Mouse (Mus musculus) heart, adult 2 months (tissue): Measurements from ENCODE around the gene Mcoln3. TPM values are rescaled to one million over a fixed set of nuclear protein-coding genes. Genes with fewer than 3 reads are reported as not detected.
A peak's percentile ranks its signal among the peaks of the same experiment; 100 is the strongest.

ENCODE experiments used
- DNase-seq, 2 experiments: peaks; one replicate each; pipeline ENCODE4 v3.0.0; 2021
- H3K27ac ChIP-seq: fragments of 200-600 bp; 2 replicates; pipeline ENCODE4 v1.8.1; 2022
- H3K27me3 ChIP-seq: fragments of 200-500 bp; 2 replicates; pipeline ENCODE4 v1.6.1; 2012; ENCODE audit warnings: mild to moderate bottlenecking, low read length, inconsistent platforms, mixed read lengths; ENCODE audit not compliant: control insufficient read depth, insufficient read depth
- H3K36me3 ChIP-seq: fragments of 200-500 bp; 2 replicates; pipeline ENCODE4 v1.6.1; 2012; ENCODE audit warnings: low read length, inconsistent platforms; ENCODE audit not compliant: control insufficient read depth, insufficient read depth
- H3K4me1 ChIP-seq: fragments of 200-500 bp; 2 replicates; pipeline ENCODE4 v1.6.1; 2011; ENCODE audit warnings: low read length; ENCODE audit not compliant: control insufficient read depth, insufficient read depth
- H3K4me3 ChIP-seq: fragments of 200-600 bp; 2 replicates; pipeline ENCODE4 v1.8.1; 2022
- H3K79me2 ChIP-seq: fragments of 200-500 bp; replicated peaks from 2 replicates; pipeline ENCODE4 v1.6.1; 2012; ENCODE audit warnings: mild to moderate bottlenecking, inconsistent platforms, low read length, moderate library complexity, mixed read lengths; ENCODE audit not compliant: control insufficient read depth, insufficient read depth
- H3K9ac ChIP-seq: fragments of 200-500 bp; 2 replicates; pipeline ENCODE4 v1.6.1; 2012; ENCODE audit warnings: low read depth, mild to moderate bottlenecking, control low read depth, inconsistent platforms, low read length, mixed read lengths
- CTCF ChIP-seq: fragments of 200-600 bp; IDR thresholded peaks from 2 replicates; pipeline ENCODE4 v1.8.1; 2022; ENCODE audit warnings: antibody characterized with exemption, mild to moderate bottlenecking, moderate library complexity
- EP300 ChIP-seq: fragments of 200-500 bp; IDR thresholded peaks from 2 replicates; pipeline ENCODE4 v1.6.1; 2011; ENCODE audit warnings: low read depth, low read length, control low read depth; ENCODE audit not compliant: insufficient read depth
- POLR2A ChIP-seq: fragments of 200-500 bp; IDR thresholded peaks from 2 replicates; pipeline ENCODE4 v1.6.1; 2011; ENCODE audit warnings: mild to moderate bottlenecking, low read depth, low read length, control low read depth; ENCODE audit not compliant: insufficient read depth
- WGBS: fragments of 180-500 bp; shearing (Covaris S2); methylation state at CpG from one replicate; pipeline ENCODE4 v1.1.7; 2018; 5-methylcytosine and 5-hydroxymethylcytosine counted together
- intact Hi-C: fragments of 180-260 bp; cut with DNase I; formaldehyde crosslinking; loops from one replicate; pipeline ENCODE4 v1.15.1; 2025
- polyA plus RNA-seq: library from polyadenylated mRNA; depleted of rRNA; stranded (reverse); fragments of >200 nt; gene quantifications from 2 replicates; pipeline ENCODE4 v1.2.3, GENCODE M21; 2012
- total RNA-seq, 2 experiments: library from RNA; stranded (reverse); gene quantifications; 2 replicates each; pipeline ENCODE4 v1.2.3; 2021

Mcoln3 gene
- total and polyA plus RNA-seq, 3 experiments, result not detected

- H3K27ac ChIP-seq, result no peak overlapping the region
- H3K36me3 ChIP-seq, result no peaks in the 10 kb centered on the region
- TF ChIP-seq CTCF (no peak), EP300 (no peak), POLR2A (no peak)
- intact Hi-C loops, result loop anchor here (5.0 kb wide), 1 partner anchor 68 kb away; no protein-coding TSS in a partner anchor
- H3K4me1 ChIP-seq, result peaks cover 5% of the 10 kb centered on the region
- H3K4me3 ChIP-seq, result no peak overlapping the region
- no peak overlapping the region for H3K9ac ChIP-seq
- H3K79me2 ChIP-seq, result no peaks in the 10 kb centered on the region
- 69% methylated on average over 2 of the region's 2 CpGs for WGBS
- H3K27me3 ChIP-seq, result no peaks in the 10 kb centered on the region
- no peak for DNase-seq
Measured at GRCm38 (mm10) chr3:146108945-146109344, 8.3 kb upstream of the Mcoln3 start.

DNA sequence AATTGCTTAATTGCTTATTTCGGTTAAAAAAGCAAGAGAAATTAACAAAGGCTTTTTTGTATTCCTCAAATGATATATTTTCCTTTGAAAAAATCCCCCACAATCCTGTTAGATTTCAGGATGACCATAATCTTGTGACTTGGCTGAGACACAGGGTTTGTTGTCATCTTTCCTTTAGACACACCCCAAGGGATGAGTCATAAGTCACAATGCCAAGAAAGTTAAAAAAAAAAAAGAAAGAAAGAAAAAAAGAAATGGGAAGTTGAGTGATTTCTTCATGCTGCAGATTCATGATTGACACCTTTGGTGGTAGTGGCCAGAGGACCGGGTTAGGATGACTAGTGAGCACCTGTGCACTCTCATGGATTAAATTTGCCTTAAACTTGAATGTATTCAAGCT, 6.9 kb upstream of the Mcoln3 start:
- Histone ChIP-seq H3K4me3 (no peak overlapping the region), H3K79me2 (no peaks in the 10 kb centered on the region), H3K4me1 (peaks cover 5% of the 10 kb centered on the region), H3K27me3 (no peaks in the 10 kb centered on the region), H3K27ac (no peak overlapping the region; the same call in 1 of the 2 replicates), H3K9ac (no peak overlapping the region), H3K36me3 (no peaks in the 10 kb centered on the region)
- no peak for DNase-seq
- intact Hi-C loops, result no loop called here
- 52% methylated on average over 2 of the region's 2 CpGs for WGBS
- TF ChIP-seq EP300 (no peak), POLR2A (no peak)

- DNase-seq, result peak in 1 of 2 experiments; percentile 15
- Histone ChIP-seq H3K4me3 (no peak overlapping the region), H3K9ac (no peak overlapping the region), H3K4me1 (peaks cover 5% of the 10 kb centered on the region), H3K27ac (no peak overlapping the region; the same call in 1 of the 2 replicates), H3K79me2 (no peaks in the 10 kb centered on the region), H3K27me3 (no peaks in the 10 kb centered on the region), H3K36me3 (no peaks in the 10 kb centered on the region)
- TF ChIP-seq CTCF (no peak), EP300 (no peak), POLR2A (no peak)
- intact Hi-C loops, result no loop called here
- 62% methylated on average over 6 of the region's 6 CpGs for WGBS
Measured at GRCm38 (mm10) chr3:146110916-146111315, 6.3 kb upstream of the Mcoln3 start.

DNA sequence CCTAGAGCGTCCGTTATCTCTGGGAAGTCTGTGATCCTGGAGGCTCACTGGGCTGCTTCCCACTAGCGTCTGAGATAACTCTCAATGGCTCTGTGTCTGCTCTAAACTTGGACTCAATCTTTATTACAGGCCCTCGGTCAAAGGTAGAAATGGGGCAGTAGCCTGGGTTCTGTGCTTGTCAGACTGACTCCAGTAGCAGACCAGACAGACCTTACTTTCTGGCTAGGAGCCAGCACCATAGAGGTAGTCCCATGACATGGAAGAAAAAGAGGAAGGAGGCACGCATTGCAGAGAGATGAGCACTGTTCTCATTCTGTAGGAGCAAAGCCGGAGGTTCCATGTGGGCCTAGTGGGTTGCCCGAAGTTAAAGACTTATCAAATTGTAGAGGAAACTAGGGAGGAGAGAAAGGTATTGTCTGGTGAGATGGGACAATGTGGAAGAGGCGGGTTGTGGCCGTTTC, 777 bp downstream of the Mcoln3 start:
- no peaks in the 10 kb centered on the region for H3K4me1 ChIP-seq
- TF ChIP-seq EP300 (no peak), POLR2A (no peak), CTCF (no peak)
- no peak overlapping the region for H3K27ac ChIP-seq
- no peak for DNase-seq
- no peaks in the 10 kb centered on the region for H3K79me2 ChIP-seq
- H3K4me3 ChIP-seq, result no peak overlapping the region
- no peaks in the 10 kb centered on the region for H3K36me3 ChIP-seq
- intact Hi-C loops, result no loop called here
- no peak overlapping the region for H3K9ac ChIP-seq
- no peaks in the 10 kb centered on the region for H3K27me3 ChIP-seq
- 63% methylated on average over 9 of the region's 9 CpGs for WGBS

- H3K9ac ChIP-seq, result no peak overlapping the region
Measured at GRCm38 (mm10) chr3:146121310-146122124, 4.3 kb downstream of the Mcoln3 start.

GRCm38 (mm10) chr3:146122125-146122420, 4.8 kb downstream of the Mcoln3 start:
- Histone ChIP-seq H3K4me1 (no peaks in the 10 kb centered on the region), H3K36me3 (no peaks in the 10 kb centered on the region), H3K9ac (no peak overlapping the region), H3K27me3 (no peaks in the 10 kb centered on the region), H3K79me2 (no peaks in the 10 kb centered on the region), H3K4me3 (no peak overlapping the region), H3K27ac (no peak overlapping the region)
- intact Hi-C loops, result no loop called here
- no peak for DNase-seq
- TF ChIP-seq CTCF (no peak), EP300 (no peak), POLR2A (no peak)
- 75% methylated on average over 3 of the region's 3 CpGs for WGBS

More at GRCm38 (mm10) chr3:146121310-146122124, 4.3 kb downstream of the Mcoln3 start:
- TF ChIP-seq POLR2A (no peak), CTCF (no peak), EP300 (no peak)
- Histone ChIP-seq H3K27ac (no peak overlapping the region), H3K27me3 (no peaks in the 10 kb centered on the region), H3K4me3 (no peak overlapping the region), H3K4me1 (no peaks in the 10 kb centered on the region), H3K36me3 (no peaks in the 10 kb centered on the region), H3K79me2 (no peaks in the 10 kb centered on the region)
- 27% methylated on average over 25 of the region's 25 CpGs for WGBS
- DNase-seq, result no peak
- intact Hi-C loops, result no loop called here
